Mouse (Mus musculus) bone marrow macrophage, adult 2 months (primary cell): ENCODE data around the gene Stx2.

Experiments
- CTCF ChIP-seq: IDR thresholded peaks from 2 replicates; pipeline ENCODE4 v1.5.1; 2012; ENCODE audit warnings: low read depth, mild to moderate bottlenecking, low read length, moderate library complexity
- POLR2A ChIP-seq: IDR thresholded peaks from 2 replicates; pipeline ENCODE4 v1.6.1; 2012; ENCODE audit warnings: mild to moderate bottlenecking, low read depth, low read length, borderline replicate concordance

GRCm38 (mm10) chr5:129010937-129011336 lies 2.6 kb upstream of the Stx2 start:
- no peak for TF ChIP-seq CTCF
- no peak for TF ChIP-seq POLR2A
